In genomic region chr13:110280028-110280562, GRCm38 (mm10) we compare ENCODE assay signal across 9 mouse cellular contexts. TPM values are rescaled to one million over a fixed set of nuclear protein-coding genes. Genes with fewer than 3 reads are reported as not detected.
DNase-seq lines count a peak whose midpoint lies in the region; ATAC-seq and TF ChIP-seq lines count a peak whose summit lies in the region.
"Had no signal": no experiment of that assay in that cellular context is flagged by ENCODE, and none has a peak within 500 bp of the region (broad histone marks: within the 10 kb centered on the region; RNA-seq: fewer than 3 reads in every experiment).

No protein-coding gene starts in this region.

- H3K27ac ChIP-seq in ES-E14 (ENCODE audit: insufficient read depth, low read depth, low read length, poor library complexity, severe bottlenecking), result no peak overlapping the region
- peak overlapping the region; percentile 80 for H3K27ac ChIP-seq in forebrain, embryonic 16.5 days (ENCODE audit: low read length)
- peak overlapping the region; percentile 93 for H3K27ac ChIP-seq in neural tube, embryonic 15.5 days (replicated peaks)

- peak overlapping the region; percentile 48 to 69 for H3K4me3 ChIP-seq in ES-E14 (ENCODE audit: insufficient read depth in 1 of 2, low read depth in 1 of 2, low read length in 2 of 2, poor library complexity in 1 of 2, severe bottlenecking in 1 of 2)
- H3K4me3 ChIP-seq in forebrain, embryonic 16.5 days (replicated peaks; ENCODE audit: low read length), result peak overlapping the region; percentile 63
- H3K4me3 ChIP-seq in neural tube, embryonic 15.5 days (replicated peaks), result peak overlapping the region; percentile 64

- no peaks in the 10 kb centered on the region for H3K4me1 ChIP-seq in ES-E14 (ENCODE audit: control insufficient read depth in 2 of 2, insufficient read depth in 2 of 2, low read length in 2 of 2, poor library complexity in 1 of 2)
- H3K4me1 ChIP-seq in forebrain, embryonic 16.5 days (replicated peaks; ENCODE audit: control insufficient read depth, insufficient read depth, low read length), result peaks cover 7% of the 10 kb centered on the region
- peaks cover 6% of the 10 kb centered on the region; the same call in 1 of the 2 replicates for H3K4me1 ChIP-seq in neural tube, embryonic 15.5 days

- H3K9me3 ChIP-seq in ES-E14 (ENCODE audit: control insufficient read depth, insufficient read depth, low read depth, low read length), result no peaks in the 10 kb centered on the region
- H3K9me3 ChIP-seq in forebrain, embryonic 16.5 days (ENCODE audit: control insufficient read depth, low read length), result peaks cover 5% of the 10 kb centered on the region; the same call in 1 of the 2 replicates
- H3K9me3 ChIP-seq in neural tube, embryonic 15.5 days (replicated peaks), result no peaks in the 10 kb centered on the region

- DNase-seq in ES-E14 (ENCODE audit: low read depth, low spot score), result peak; percentile 81
- peak; percentile 83 to 88 for DNase-seq in cerebellum, adult 18-20 months
- peak; percentile 83 to 84 for DNase-seq in layer of hippocampus, adult 8-10 months (ENCODE audit: low spot score in 2 of 2)
- DNase-seq in lung, adult 18-20 months, result peak; percentile 70 to 78

- WGBS in forebrain, embryonic 16.5 days, result 0% methylated on average over 24 of the region's 24 CpGs
- WGBS in neural tube, embryonic 15.5 days, result under 1% methylated on average over 24 of the region's 24 CpGs

- peak; percentile 96 for ATAC-seq in forebrain, embryonic 16.5 days
- ATAC-seq in hematopoietic stem cell, adult 5-6 weeks (replicated peaks in 1 of 2; ENCODE audit: insufficient read depth in 1 of 2, low FRiP score in 2 of 2, low TSS enrichment in 1 of 2, low read depth in 1 of 2, poor library complexity in 2 of 2, severe bottlenecking in 2 of 2), result peak; percentile 84 to 89
- peak; percentile 96 for ATAC-seq in neural tube, embryonic 15.5 days (ENCODE audit: low FRiP score)
- no peak for ATAC-seq in CD4-positive, CD25-positive, alpha-beta regulatory T cell, adult 4 months

- in situ Hi-C loops in ES-E14 (cut with MboI; ENCODE audit: low sequenced_read_pairs in 2 of 2, unreplicated experiment in 2 of 2), result no loop called here

- no peaks in the 10 kb centered on the region for H3K27me3 ChIP-seq in forebrain, embryonic 16.5 days (replicated peaks; ENCODE audit: control insufficient read depth, insufficient read depth, low read length)
- no peaks in the 10 kb centered on the region for H3K27me3 ChIP-seq in neural tube, embryonic 15.5 days (replicated peaks)

- no peaks in the 10 kb centered on the region for H3K36me3 ChIP-seq in ES-E14 (ENCODE audit: control insufficient read depth, insufficient read depth, low read length, poor library complexity, severe bottlenecking)
- no peaks in the 10 kb centered on the region; the same call in 1 of the 2 replicates for H3K36me3 ChIP-seq in forebrain, embryonic 16.5 days (ENCODE audit: control insufficient read depth, insufficient read depth)
- H3K36me3 ChIP-seq in neural tube, embryonic 15.5 days, result no peaks in the 10 kb centered on the region

- no peak overlapping the region for H3K9ac ChIP-seq in ES-E14 (ENCODE audit: insufficient read depth, low read depth, low read length, poor library complexity, severe bottlenecking)
- peak overlapping the region; percentile 75 for H3K9ac ChIP-seq in forebrain, embryonic 16.5 days (replicated peaks; ENCODE audit: low read depth, low read length)
- peak overlapping the region; percentile 72 for H3K9ac ChIP-seq in neural tube, embryonic 15.5 days (replicated peaks)

- H3K4me2 ChIP-seq in forebrain, embryonic 16.5 days (ENCODE audit: low read length), result peak overlapping the region; percentile 60
- peak overlapping the region; percentile 70 for H3K4me2 ChIP-seq in neural tube, embryonic 15.5 days

TF ChIP-seq in ES-E14, 5 proteins besides CTCF, POLR2A, EP300 and RAD21:
- TF ChIP-seq ZNF384 (IDR thresholded peaks at IDR 0.05; ENCODE audit: low read depth, low read length), result no peak
- peak; percentile 96 for TF ChIP-seq HCFC1 (IDR thresholded peaks at IDR 0.05; ENCODE audit: borderline replicate concordance, insufficient read depth, low read length)
- no peak for TF ChIP-seq CHD2 (IDR thresholded peaks at IDR 0.05; ENCODE audit: low read depth, low read length)
- no peak for TF ChIP-seq ZC3H11A (IDR thresholded peaks at IDR 0.05; ENCODE audit: borderline replicate concordance, low read depth, low read length)
- TF ChIP-seq MAFK (IDR thresholded peaks at IDR 0.05; ENCODE audit: insufficient read depth, low read depth, low read length), result peak; percentile 35; the same call in 1 of the 2 replicates

RNA-seq across cellular contexts. Expression of gene Rab3c, which starts 0.7 kb away (rescaled TPM):
- total RNA-seq in ES-E14 (2012; rRNA removed), result 0.05 TPM in 1 of 2 replicates, not detected in the other
- polyA plus RNA-seq in forebrain, embryonic 16.5 days (2015; fragmentation: Nextera tagmentation; extraction: Ambion mirVana), result 127 and 165 TPM in 2 replicates
- total RNA-seq in hematopoietic stem cell, adult 5-6 weeks (2017), result not detected in 2 replicates
- 100 to 1,000 TPM; 164 to 218 (median 172) TPM for total RNA-seq in layer of hippocampus, adult 8-10 months (2022)
- polyA plus RNA-seq in neural tube, embryonic 15.5 days (2015; fragmentation: Nextera tagmentation; extraction: Ambion mirVana), result 174 and 215 TPM in 2 replicates
- polyA plus RNA-seq in CD4-positive, CD25-positive, alpha-beta regulatory T cell, adult 4 months (2017; shearing (Covaris generic)), result under 1 TPM in 1 of 2 experiments, not detected in 1; 0.24 TPM
- total RNA-seq: MEL had no signal

Comparison
In these comparisons a context has a peak if more than half of its experiments do, and no peak if none do; other contexts are left out.
1. RNA of gene Rab3c, which starts 0.7 kb away (total RNA-seq): 164 to 218 TPM in layer of hippocampus, adult 8-10 months; 0.05 TPM in ES-E14 and not detected in hematopoietic stem cell, adult 5-6 weeks; every median in the first group is over 100 times any median in the second.
2. Peak in every context shown above with its lines, with median percentiles within 50 percentile points of each other: DNase-seq and H3K4me3 ChIP-seq.